Mouse (Mus musculus) testis, adult 2 months (tissue): ENCODE data around the gene Rps10.

Experiments
- CTCF ChIP-seq: fragments of 200-500 bp; IDR thresholded peaks from 2 replicates; pipeline ENCODE4 v1.5.1; 2012; ENCODE audit warnings: low read depth, mild to moderate bottlenecking, inconsistent platforms, low read length, moderate library complexity; ENCODE audit not compliant: control insufficient read depth, insufficient read depth, insufficient replicate concordance
- POLR2A ChIP-seq: fragments of 200-500 bp; IDR thresholded peaks from 2 replicates; pipeline ENCODE4 v1.6.1; 2012; ENCODE audit warnings: low read depth, mild to moderate bottlenecking, inconsistent platforms, low read length, moderate library complexity; ENCODE audit not compliant: control insufficient read depth

DNA sequence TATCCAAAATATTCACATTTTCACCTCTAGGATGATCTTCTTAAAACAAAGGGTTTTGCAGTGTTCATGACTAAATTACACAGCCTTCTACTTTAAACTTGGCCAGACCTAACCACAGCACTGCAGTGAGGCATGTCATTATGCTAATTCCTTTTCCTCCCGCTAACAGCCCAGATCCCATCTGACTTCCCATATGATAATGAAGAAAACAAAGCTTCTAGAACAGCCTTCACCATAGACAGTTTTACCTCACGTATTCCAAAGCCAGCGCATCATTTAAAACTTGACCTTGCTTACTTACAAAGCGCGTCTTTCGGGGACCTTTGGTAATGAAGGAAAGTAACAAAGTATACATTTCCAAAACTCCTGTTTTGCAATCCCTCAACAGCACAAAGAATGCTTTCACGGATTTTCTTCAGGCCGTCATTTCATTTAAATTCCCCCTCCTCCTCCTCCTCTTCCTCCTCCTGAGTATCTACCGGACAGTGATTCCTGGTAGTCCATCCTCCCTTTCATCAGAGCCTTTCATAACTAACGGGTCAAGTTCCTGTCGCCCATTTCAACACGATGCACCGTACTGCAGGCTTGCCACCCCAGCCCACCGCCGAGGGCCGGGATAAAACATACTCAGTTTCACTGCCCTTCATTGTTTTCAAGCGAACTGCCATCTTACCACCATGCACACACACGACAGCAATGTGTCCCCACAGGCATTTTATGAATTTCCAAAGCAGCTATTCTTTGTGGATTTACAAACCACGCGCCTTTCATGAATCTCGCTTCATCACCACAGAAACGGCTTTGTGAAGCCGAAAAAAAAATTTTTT, 14.6 kb downstream of the Rps10 start:
- TF ChIP-seq CTCF (no peak), POLR2A (no peak)
